Mouse (Mus musculus) B cell, adult 2 months (primary cell): ENCODE data around the gene Selenon.

Experiments used
- DNase-seq, 2 experiments: peaks; one replicate each; pipeline ENCODE4 v3.0.0; 2022

Selenon gene

GRCm38 (mm10) chr4:134551494-134552316 is at the start of gene Selenon:
Gene Selenon, minus strand, starts transcription at chr4:134552166.
- peak; percentile 21 to 31 for DNase-seq

GRCm38 (mm10) chr4:134601404-134601803 is 49.4 kb upstream of the Selenon start:
- DNase-seq = peak; percentile 66 to 68

GRCm38 (mm10) chr4:134600777-134601176 is 48.8 kb upstream of the Selenon start:
- no peak for DNase-seq

- no peak for DNase-seq
Observed at GRCm38 (mm10) chr4:134600060-134600459, 48.1 kb upstream of the Selenon start.

- no peak for DNase-seq
Observed at GRCm38 (mm10) chr4:134596816-134597692, 45.1 kb upstream of the Selenon start.

GRCm38 (mm10) chr4:134594731-134595439 is 42.9 kb upstream of the Selenon start:
- peak; percentile 26 to 28 for DNase-seq

- no peak for DNase-seq
Observed at GRCm38 (mm10) chr4:134592442-134592841, 40.5 kb upstream of the Selenon start.

GRCm38 (mm10) chr4:134591506-134592061 is 39.6 kb upstream of the Selenon start:
- no peak for DNase-seq

- peak; percentile 55 to 61 for DNase-seq
Observed at GRCm38 (mm10) chr4:134590227-134590926, 38.4 kb upstream of the Selenon start.

GRCm38 (mm10) chr4:134589786-134590185 is 37.8 kb upstream of the Selenon start:
- no peak for DNase-seq

- no peak for DNase-seq
Observed at GRCm38 (mm10) chr4:134588951-134589350, 37.0 kb upstream of the Selenon start.

GRCm38 (mm10) chr4:134588287-134588686 is 36.3 kb upstream of the Selenon start:
- DNase-seq = no peak

- DNase-seq = no peak
Observed at GRCm38 (mm10) chr4:134587636-134588197, 35.8 kb upstream of the Selenon start.

- no peak for DNase-seq
Observed at GRCm38 (mm10) chr4:134586631-134587030, 34.7 kb upstream of the Selenon start.

GRCm38 (mm10) chr4:134586126-134586525 is 34.2 kb upstream of the Selenon start:
- DNase-seq = no peak

GRCm38 (mm10) chr4:134583513-134583912 is 31.5 kb upstream of the Selenon start:
- DNase-seq = peak; percentile 76 to 80

- no peak for DNase-seq
Observed at GRCm38 (mm10) chr4:134581365-134581764, 29.4 kb upstream of the Selenon start.

GRCm38 (mm10) chr4:134580351-134581148 is 28.6 kb upstream of the Selenon start:
- DNase-seq = no peak

- no peak for DNase-seq
Observed at GRCm38 (mm10) chr4:134579620-134580019, 27.7 kb upstream of the Selenon start.

- no peak for DNase-seq
Observed at GRCm38 (mm10) chr4:134579212-134579611, 27.2 kb upstream of the Selenon start.

- no peak for DNase-seq
Observed at GRCm38 (mm10) chr4:134578407-134578806, 26.4 kb upstream of the Selenon start.
